Mouse (Mus musculus): ENCODE results near the gene Fam216a. TPM values are rescaled to one million over a fixed set of nuclear protein-coding genes. Genes with fewer than 3 reads are reported as not detected.
"Not testable (repeated sequence)": the region's sequence is repeated elsewhere in the genome, so short reads cannot be mapped to it uniquely, and the experiment has no call there.

Gene Fam216a
- total and polyA plus RNA-seq, 3 experiments = 10.7 to 12.3 (median 11.1) TPM

GRCm38 (mm10) chr5:122325477-122325876 lies 46.7 kb downstream of the Fam216a start:
- Histone ChIP-seq H3K79me2 (replicated peaks; ENCODE audit: control insufficient read depth, insufficient read depth, low read length) (no peaks in the 10 kb centered on the region; the same call in 1 of the 2 replicates), H3K36me3 (ENCODE audit: control insufficient read depth, insufficient read depth, low read length) (peaks cover 3% of the 10 kb centered on the region), H3K4me1 (ENCODE audit: control insufficient read depth, insufficient read depth, low read length) (peaks cover 6% of the 10 kb centered on the region; the same call in 1 of the 2 replicates), H3K9ac (ENCODE audit: low read depth, low read length) (no peak overlapping the region), H3K4me3 (no peak overlapping the region), H3K27ac (no peak overlapping the region; the same call in 1 of the 2 replicates), H3K27me3 (ENCODE audit: control insufficient read depth, insufficient read depth, low read length) (no peaks in the 10 kb centered on the region)
- WGBS = 63% methylated on average over 8 of the region's 8 CpGs
- TF ChIP-seq CTCF (IDR thresholded peaks at IDR 0.05) (no peak), EP300 (IDR thresholded peaks at IDR 0.05; ENCODE audit: insufficient read depth, low read depth, low read length) (0 out of 2 replicates have a peak, but pooled peaks have one; percentile 16), POLR2A (IDR thresholded peaks at IDR 0.05; ENCODE audit: insufficient read depth, low read depth, low read length) (no peak)
- no peak for DNase-seq
- intact Hi-C loops (cut with DNase I) = no loop called here

GRCm38 (mm10) chr5:122324608-122325431 lies 47.3 kb downstream of the Fam216a start:
- H3K27me3 ChIP-seq (ENCODE audit: control insufficient read depth, insufficient read depth, low read length) = no peaks in the 10 kb centered on the region
- TF ChIP-seq EP300 (IDR thresholded peaks at IDR 0.05; ENCODE audit: insufficient read depth, low read depth, low read length) (0 out of 2 replicates have a peak, but pooled peaks have one; percentile 64), POLR2A (IDR thresholded peaks at IDR 0.05; ENCODE audit: insufficient read depth, low read depth, low read length) (no peak), CTCF (IDR thresholded peaks at IDR 0.05) (peak; percentile 49)
- no peaks in the 10 kb centered on the region; the same call in 1 of the 2 replicates for H3K79me2 ChIP-seq (replicated peaks; ENCODE audit: control insufficient read depth, insufficient read depth, low read length)
- H3K9ac ChIP-seq (ENCODE audit: low read depth, low read length) = no peak overlapping the region
- peak in 1 of 2 experiments; percentile 50 for DNase-seq
- H3K27ac ChIP-seq = no peak overlapping the region; the same call in 1 of the 2 replicates
- no peak overlapping the region for H3K4me3 ChIP-seq
- peaks cover 11% of the 10 kb centered on the region; the same call in 1 of the 2 replicates for H3K4me1 ChIP-seq (ENCODE audit: control insufficient read depth, insufficient read depth, low read length)
- 66% methylated on average over 23 of the region's 23 CpGs for WGBS
- H3K36me3 ChIP-seq (ENCODE audit: control insufficient read depth, insufficient read depth, low read length) = peaks cover 3% of the 10 kb centered on the region
- intact Hi-C loops (cut with DNase I) = no loop called here

- DNase-seq = no peak
- WGBS = 57% methylated on average over 8 of the region's 8 CpGs
- TF ChIP-seq EP300 (IDR thresholded peaks at IDR 0.05; ENCODE audit: insufficient read depth, low read depth, low read length) (no peak), POLR2A (IDR thresholded peaks at IDR 0.05; ENCODE audit: insufficient read depth, low read depth, low read length) (no peak), CTCF (IDR thresholded peaks at IDR 0.05) (no peak)
- Histone ChIP-seq H3K4me1 (ENCODE audit: control insufficient read depth, insufficient read depth, low read length) (peaks cover 11% of the 10 kb centered on the region; the same call in 1 of the 2 replicates), H3K79me2 (replicated peaks; ENCODE audit: control insufficient read depth, insufficient read depth, low read length) (no peaks in the 10 kb centered on the region; the same call in 1 of the 2 replicates), H3K4me3 (no peak overlapping the region), H3K27me3 (ENCODE audit: control insufficient read depth, insufficient read depth, low read length) (no peaks in the 10 kb centered on the region), H3K27ac (no peak overlapping the region), H3K36me3 (ENCODE audit: control insufficient read depth, insufficient read depth, low read length) (peaks cover 3% of the 10 kb centered on the region), H3K9ac (ENCODE audit: low read depth, low read length) (no peak overlapping the region)
- intact Hi-C loops (cut with DNase I) = no loop called here
These were observed 48.6 kb downstream of the Fam216a start for GRCm38 (mm10) chr5:122323523-122323922.

GRCm38 (mm10) chr5:122320205-122320781 lies 51.9 kb downstream of the Fam216a start:
- H3K4me1 ChIP-seq (ENCODE audit: control insufficient read depth, insufficient read depth, low read length) = peaks cover 18% of the 10 kb centered on the region
- 0 out of 2 replicates have a peak overlapping the region, but pooled peaks have one; percentile 3 for H3K9ac ChIP-seq (ENCODE audit: low read depth, low read length)
- H3K27ac ChIP-seq = peak overlapping the region; percentile 87
- TF ChIP-seq CTCF (IDR thresholded peaks at IDR 0.05) (no peak), EP300 (IDR thresholded peaks at IDR 0.05; ENCODE audit: insufficient read depth, low read depth, low read length) (no peak), POLR2A (IDR thresholded peaks at IDR 0.05; ENCODE audit: insufficient read depth, low read depth, low read length) (no peak)
- no peaks in the 10 kb centered on the region; the same call in 1 of the 2 replicates for H3K79me2 ChIP-seq (replicated peaks; ENCODE audit: control insufficient read depth, insufficient read depth, low read length)
- H3K27me3 ChIP-seq (ENCODE audit: control insufficient read depth, insufficient read depth, low read length) = no peaks in the 10 kb centered on the region
- H3K36me3 ChIP-seq (ENCODE audit: control insufficient read depth, insufficient read depth, low read length) = peaks cover 5% of the 10 kb centered on the region
- no peak for DNase-seq
- 48% methylated on average over 12 of the region's 12 CpGs for whole genome bisulfite sequencing
- H3K4me3 ChIP-seq = no peak overlapping the region
- intact Hi-C loops (cut with DNase I) = no loop called here

GRCm38 (mm10) chr5:122319474-122320204 lies 52.5 kb downstream of the Fam216a start:
- 61% methylated on average over 14 of the region's 14 CpGs for WGBS
- Histone ChIP-seq H3K27me3 (ENCODE audit: control insufficient read depth, insufficient read depth, low read length) (no peaks in the 10 kb centered on the region), H3K27ac (peak overlapping the region; percentile 87), H3K36me3 (ENCODE audit: control insufficient read depth, insufficient read depth, low read length) (peaks cover 5% of the 10 kb centered on the region), H3K4me1 (ENCODE audit: control insufficient read depth, insufficient read depth, low read length) (peaks cover 21% of the 10 kb centered on the region), H3K79me2 (replicated peaks; ENCODE audit: control insufficient read depth, insufficient read depth, low read length) (no peaks in the 10 kb centered on the region; the same call in 1 of the 2 replicates), H3K4me3 (no peak overlapping the region), H3K9ac (ENCODE audit: low read depth, low read length) (no peak overlapping the region)
- DNase-seq = peak; percentile 41 to 45
- TF ChIP-seq EP300 (IDR thresholded peaks at IDR 0.05; ENCODE audit: insufficient read depth, low read depth, low read length) (peak; percentile 33; the same call in 1 of the 2 replicates), CTCF (IDR thresholded peaks at IDR 0.05) (no peak)
- intact Hi-C loops (cut with DNase I) = no loop called here

GRCm38 (mm10) chr5:122318976-122319375 lies 53.2 kb downstream of the Fam216a start:
- H3K79me2 ChIP-seq (replicated peaks; ENCODE audit: control insufficient read depth, insufficient read depth, low read length); H3K9ac ChIP-seq (ENCODE audit: low read depth, low read length); H3K27me3 ChIP-seq (ENCODE audit: control insufficient read depth, insufficient read depth, low read length); DNase-seq; intact Hi-C loops (cut with DNase I); H3K4me3 ChIP-seq; H3K36me3 ChIP-seq (ENCODE audit: control insufficient read depth, insufficient read depth, low read length): not testable (repeated sequence)
- Histone ChIP-seq H3K27ac (peak overlapping the region; percentile 87), H3K4me1 (ENCODE audit: control insufficient read depth, insufficient read depth, low read length) (peaks cover 22% of the 10 kb centered on the region)
- 84% methylated on average over 3 of the region's 3 CpGs for WGBS
